Mouse (Mus musculus): ENCODE results near the gene Sult2a8. TPM values are rescaled to one million over a fixed set of nuclear protein-coding genes. Genes with fewer than 3 reads are reported as not detected.
"Not testable (repeated sequence)": the region's sequence is repeated elsewhere in the genome, so short reads cannot be mapped to it uniquely, and the experiment has no call there.

Gene Sult2a8
- polyA plus RNA-seq (2012; rRNA removed) = 0.08 and 0.24 TPM in 2 replicates

GRCm38 (mm10) chr7:14446534-14446933 is at the start of gene Sult2a8:
Sult2a8 (minus strand) TSS chr7:14446769.
- WGBS = 51% methylated on average over 3 of the region's 3 CpGs
- DNase-seq = no peak
- TF ChIP-seq POLR2A (IDR thresholded peaks at IDR 0.05; ENCODE audit: borderline replicate concordance, extremely low read depth, low read depth, low read length) (no peak), CTCF (IDR thresholded peaks at IDR 0.05; ENCODE audit: insufficient read depth, low read length) (no peak)

DNA sequence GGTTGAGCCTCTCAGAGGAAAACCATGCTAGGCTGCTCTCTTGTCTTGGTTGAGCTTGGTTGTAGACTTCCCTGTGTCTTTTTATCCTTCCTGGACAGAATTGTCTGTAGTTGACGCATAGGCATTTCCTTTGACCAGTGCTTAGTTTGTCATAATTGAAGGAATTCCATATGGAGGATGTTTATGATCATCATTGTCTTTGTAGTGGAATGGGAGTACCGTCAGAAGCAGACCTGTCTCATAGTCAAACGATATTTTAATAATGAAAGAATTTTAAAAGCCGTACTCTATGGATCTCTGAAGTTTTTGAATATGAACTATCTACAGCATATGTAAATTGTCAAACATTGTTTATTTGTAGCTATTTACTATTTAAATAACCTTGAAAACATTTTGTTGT is 47.6 kb upstream of the Sult2a8 start, which contains the start of gene Sult2a7:
Gene Sult2a7 (minus strand): TSS at position 101 of the 400 bp plus-strand sequence.
- no peaks in the 10 kb centered on the region for H3K4me1 ChIP-seq (ENCODE audit: control insufficient read depth, insufficient read depth, low read length)
- H3K4me3 ChIP-seq (replicated peaks; ENCODE audit: extremely low read depth, low read depth, low read length) = no peak within 1 kb of the TSS
- 88% methylated on average over 4 of the region's 4 CpGs for WGBS
- TF ChIP-seq POLR2A (IDR thresholded peaks at IDR 0.05; ENCODE audit: borderline replicate concordance, extremely low read depth, low read depth, low read length) = no peak
- TF ChIP-seq CTCF (IDR thresholded peaks at IDR 0.05; ENCODE audit: insufficient read depth, low read length) = no peak
- DNase-seq = no peak

More at GRCm38 (mm10) chr7:14446534-14446933, at the start of gene Sult2a8:
- Histone ChIP-seq H3K4me1 (ENCODE audit: control insufficient read depth, insufficient read depth, low read length) (no peaks in the 10 kb centered on the region), H3K4me3 (replicated peaks; ENCODE audit: extremely low read depth, low read depth, low read length) (no peak within 1 kb of the TSS)

- TF ChIP-seq CTCF (IDR thresholded peaks at IDR 0.05; ENCODE audit: insufficient read depth, low read length) (no peak), POLR2A (IDR thresholded peaks at IDR 0.05; ENCODE audit: borderline replicate concordance, extremely low read depth, low read depth, low read length) (no peak)
- Histone ChIP-seq H3K4me3 (replicated peaks; ENCODE audit: extremely low read depth, low read depth, low read length) (no peak overlapping the region), H3K4me1 (ENCODE audit: control insufficient read depth, insufficient read depth, low read length) (no peaks in the 10 kb centered on the region)
- DNase-seq = no peak
- 60% methylated on average over 3 of the region's 3 CpGs for WGBS
Measured at GRCm38 (mm10) chr7:14492886-14493285, 46.3 kb upstream of the Sult2a8 start.

DNA sequence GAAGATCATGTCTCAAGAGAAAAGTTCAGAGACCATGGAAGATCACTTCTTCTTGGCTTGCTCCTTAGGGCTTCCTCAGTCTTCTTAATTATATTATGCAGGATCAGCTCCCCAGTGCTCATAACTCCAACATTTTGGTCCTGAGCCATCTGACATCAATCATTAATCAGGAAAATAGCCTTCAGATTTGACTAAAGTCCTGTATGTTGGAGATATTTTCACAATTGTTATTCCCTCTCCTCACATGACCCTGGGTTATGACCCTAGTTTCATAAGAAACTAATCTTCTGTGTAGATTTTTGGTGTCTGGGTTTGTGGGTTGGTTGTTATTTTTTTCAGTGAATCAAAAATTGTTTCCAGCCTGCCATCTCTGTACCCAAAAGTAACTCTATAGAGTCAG is 7.0 kb downstream of the Sult2a8 start:
- no peak for TF ChIP-seq POLR2A (IDR thresholded peaks at IDR 0.05; ENCODE audit: borderline replicate concordance, extremely low read depth, low read depth, low read length)
- DNase-seq = no peak
- no peak overlapping the region for H3K4me3 ChIP-seq (replicated peaks; ENCODE audit: extremely low read depth, low read depth, low read length)
- no peaks in the 10 kb centered on the region for H3K4me1 ChIP-seq (ENCODE audit: control insufficient read depth, insufficient read depth, low read length)

- DNase-seq = no peak
- H3K4me1 ChIP-seq (ENCODE audit: control insufficient read depth, insufficient read depth, low read length) = no peaks in the 10 kb centered on the region
- 73% methylated on average over 1 of the region's 1 CpGs for WGBS
- H3K4me3 ChIP-seq (replicated peaks; ENCODE audit: extremely low read depth, low read depth, low read length) = no peak overlapping the region
- TF ChIP-seq POLR2A (IDR thresholded peaks at IDR 0.05; ENCODE audit: borderline replicate concordance, extremely low read depth, low read depth, low read length) (no peak), CTCF (IDR thresholded peaks at IDR 0.05; ENCODE audit: insufficient read depth, low read length) (no peak)
Measured at GRCm38 (mm10) chr7:14438484-14438883, 8.1 kb downstream of the Sult2a8 start.

- Histone ChIP-seq H3K4me1 (ENCODE audit: control insufficient read depth, insufficient read depth, low read length) (no peaks in the 10 kb centered on the region), H3K4me3 (replicated peaks; ENCODE audit: extremely low read depth, low read depth, low read length) (no peak overlapping the region)
- no peak for DNase-seq
- TF ChIP-seq POLR2A (IDR thresholded peaks at IDR 0.05; ENCODE audit: borderline replicate concordance, extremely low read depth, low read depth, low read length) (no peak), CTCF (IDR thresholded peaks at IDR 0.05; ENCODE audit: insufficient read depth, low read length) (no peak)
- 82% methylated on average over 2 of the region's 2 CpGs for WGBS
Measured at GRCm38 (mm10) chr7:14438029-14438428, 8.5 kb downstream of the Sult2a8 start.

GRCm38 (mm10) chr7:14399363-14399762 is 47.2 kb downstream of the Sult2a8 start:
- not testable (repeated sequence) for H3K4me3 ChIP-seq (replicated peaks; ENCODE audit: extremely low read depth, low read depth, low read length); DNase-seq; H3K4me1 ChIP-seq (ENCODE audit: control insufficient read depth, insufficient read depth, low read length)

DNA sequence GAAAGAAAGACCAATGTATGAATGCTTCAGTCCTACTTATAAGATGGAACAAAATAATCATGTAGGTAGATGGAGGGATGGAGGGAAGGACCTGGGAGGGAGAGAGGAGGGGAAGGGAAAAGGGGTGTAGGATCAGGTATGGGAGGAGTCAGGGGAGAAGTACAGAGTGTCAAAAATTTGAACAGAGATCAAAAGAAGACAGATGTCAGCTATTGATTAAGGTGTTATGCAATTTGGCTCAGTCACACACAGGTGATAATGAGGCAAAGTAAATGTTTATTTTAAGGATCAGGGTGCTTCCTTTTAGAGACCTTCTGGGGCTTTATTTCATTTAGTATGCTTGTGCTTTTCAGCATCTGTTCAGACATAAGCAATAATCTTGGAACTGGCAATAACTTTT is 50.1 kb downstream of the Sult2a8 start:
- DNase-seq = no peak
- H3K4me3 ChIP-seq (replicated peaks; ENCODE audit: extremely low read depth, low read depth, low read length) = no peak overlapping the region
- no peak for TF ChIP-seq POLR2A (IDR thresholded peaks at IDR 0.05; ENCODE audit: borderline replicate concordance, extremely low read depth, low read depth, low read length)
- no peak for TF ChIP-seq CTCF (IDR thresholded peaks at IDR 0.05; ENCODE audit: insufficient read depth, low read length)
- H3K4me1 ChIP-seq (ENCODE audit: control insufficient read depth, insufficient read depth, low read length) = no peaks in the 10 kb centered on the region

Other genes starting within 250 kb of the Sult2a8 start
- not detected in 2 replicates for gene Sult2a6, start 191.9 kb downstream of the Sult2a8 start, polyA plus RNA-seq (2012; rRNA removed)
- not detected in 2 replicates for gene Obox8, start 113.2 kb downstream of the Sult2a8 start, polyA plus RNA-seq (2012; rRNA removed)
- gene Sult2a7, start 47.5 kb upstream of the Sult2a8 start, polyA plus RNA-seq (2012; rRNA removed) = not detected in 2 replicates
- 0.05 TPM in 1 of 2 replicates, not detected in the other for gene Vmn1r90, start 116.7 kb upstream of the Sult2a8 start, polyA plus RNA-seq (2012; rRNA removed)
- not detected in 2 replicates for gene Obox7, start 212.7 kb upstream of the Sult2a8 start, polyA plus RNA-seq (2012; rRNA removed)